Mouse (Mus musculus) CH12.LX (cell line): ENCODE data around the gene Taf15. TPM values are rescaled to one million over a fixed set of nuclear protein-coding genes. Genes with fewer than 3 reads are reported as not detected.
A peak's percentile ranks its signal among the peaks of the same experiment; 100 is the strongest.

Experiments used
- DNase-seq: peaks from one replicate; pipeline ENCODE4 v3.0.0-alpha.2; 2013; ENCODE audit errors: extremely low read depth
- H3K27ac ChIP-seq: 2 replicates; pipeline ENCODE4 v1.5.1; 2012; ENCODE audit warnings: low read depth, mild to moderate bottlenecking, control low read depth, moderate library complexity; ENCODE audit not compliant: insufficient read depth
- H3K27me3 ChIP-seq: replicated peaks from 2 replicates; pipeline ENCODE3; 2012; ENCODE audit warnings: inconsistent platforms
- H3K36me3 ChIP-seq, 2 experiments: replicated peaks in 1 of 2; 2 replicates each; pipeline versions ENCODE3 to v1.6.1; 2012; ENCODE audit warnings: inconsistent platforms in 1 of 2, low read length in 1 of 2, mild to moderate bottlenecking in 1 of 2, mixed read lengths in 1 of 2, moderate library complexity in 1 of 2; ENCODE audit not compliant: control insufficient read depth in 1 of 2, insufficient read depth in 1 of 2
- H3K4me1 ChIP-seq, 2 experiments: 2 replicates each; pipeline ENCODE4 v1.6.1; 2012; ENCODE audit warnings: inconsistent platforms in 1 of 2, moderate library complexity in 1 of 2; ENCODE audit not compliant: insufficient read depth in 2 of 2, control insufficient read depth in 1 of 2
- H3K4me2 ChIP-seq: 2 replicates; pipeline ENCODE4 v1.6.1; 2012; ENCODE audit warnings: low read depth, mild to moderate bottlenecking, control low read depth; ENCODE audit not compliant: poor library complexity, insufficient read depth, severe bottlenecking
- H3K4me3 ChIP-seq, 3 experiments: fragments of 150-350 bp in 1 of 3; sonication (generic) in 1 of 3; replicated peaks in 1 of 3; 2 replicates each; pipeline versions ENCODE3 to v1.5.1; 2011 to 2012; ENCODE audit warnings: low read depth in 2 of 3, low read length in 2 of 3, mild to moderate bottlenecking in 2 of 3, moderate library complexity in 2 of 3, control low read depth in 1 of 3, improper control_type of control experiment in 1 of 3, inconsistent platforms in 1 of 3, mixed read lengths in 1 of 3; ENCODE audit not compliant: poor library complexity in 1 of 3
- H3K79me2 ChIP-seq: replicated peaks from 2 replicates; pipeline ENCODE4 v1.6.1; 2012; ENCODE audit warnings: mild to moderate bottlenecking, moderate library complexity; ENCODE audit not compliant: control insufficient read depth, poor library complexity, insufficient read depth, severe bottlenecking; ENCODE audit errors: extremely low read depth
- H3K9ac ChIP-seq: 2 replicates; pipeline ENCODE4 v1.6.1; 2012; ENCODE audit warnings: low read depth, mild to moderate bottlenecking, control low read depth, moderate library complexity; ENCODE audit not compliant: insufficient read depth
- H3K9me3 ChIP-seq: replicated peaks from 2 replicates; pipeline ENCODE3; 2012; ENCODE audit warnings: low read length, inconsistent platforms, mixed read lengths
- EP300 ChIP-seq: IDR thresholded peaks from 2 replicates; pipeline ENCODE4 v1.6.1; 2011; ENCODE audit warnings: low read length, improper control_type of control experiment
- ETS1 ChIP-seq: conservative IDR thresholded peaks from 2 replicates; pipeline ENCODE4 v1.6.1; 2012; ENCODE audit warnings: low read depth, mild to moderate bottlenecking, inconsistent platforms, low read length, improper control_type of control experiment, moderate library complexity
- IRF4 ChIP-seq: IDR thresholded peaks from 2 replicates; pipeline ENCODE4 v1.6.1; 2014; ENCODE audit warnings: low read depth, mild to moderate bottlenecking, inconsistent platforms, low read length, improper control_type of control experiment
- JUN ChIP-seq: IDR thresholded peaks from 2 replicates; pipeline ENCODE4 v1.6.1; 2011; ENCODE audit warnings: low read depth, mild to moderate bottlenecking, low read length, improper control_type of control experiment, moderate library complexity; ENCODE audit not compliant: insufficient read depth
- KAT2A ChIP-seq: IDR thresholded peaks from 2 replicates; pipeline ENCODE4 v1.6.1; 2012; ENCODE audit warnings: low read length, improper control_type of control experiment, inconsistent platforms; ENCODE audit not compliant: insufficient replicate concordance
- MAFK ChIP-seq: IDR thresholded peaks from 2 replicates; pipeline ENCODE4 v1.6.1; 2011; ENCODE audit warnings: low read length, improper control_type of control experiment; ENCODE audit not compliant: insufficient replicate concordance
- MAX ChIP-seq: IDR thresholded peaks from 2 replicates; pipeline ENCODE4 v1.6.1; 2011; ENCODE audit warnings: low read length, improper control_type of control experiment
- MAZ ChIP-seq: IDR thresholded peaks from 2 replicates; pipeline ENCODE4 v1.6.1; 2012; ENCODE audit warnings: low read depth, mild to moderate bottlenecking, inconsistent platforms, low read length, improper control_type of control experiment, moderate library complexity
- MEF2A ChIP-seq: IDR thresholded peaks from 2 replicates; pipeline ENCODE4 v1.6.1; 2014; ENCODE audit warnings: low read depth, mild to moderate bottlenecking, inconsistent platforms, low read length, improper control_type of control experiment, borderline replicate concordance
- MYC ChIP-seq: IDR thresholded peaks from 2 replicates; pipeline ENCODE4 v1.6.1; 2011; ENCODE audit warnings: low read depth, mild to moderate bottlenecking, improper control_type of control experiment, low read length
- NELFE ChIP-seq: IDR thresholded peaks from 2 replicates; pipeline ENCODE4 v1.6.1; 2011; ENCODE audit warnings: low read depth, low read length, improper control_type of control experiment
- NRF1 ChIP-seq: IDR thresholded peaks from 2 replicates; pipeline ENCODE4 v1.6.1; 2014; ENCODE audit warnings: low read depth, mild to moderate bottlenecking, inconsistent platforms, low read length, improper control_type of control experiment, moderate library complexity
- POLR2A ChIP-seq: IDR thresholded peaks from 2 replicates; pipeline ENCODE4 v1.6.1; 2011; ENCODE audit warnings: low read depth, mild to moderate bottlenecking, improper control_type of control experiment, low read length
- RCOR1 ChIP-seq: conservative IDR thresholded peaks from 2 replicates; pipeline ENCODE4 v1.6.1; 2012; ENCODE audit warnings: low read depth, mild to moderate bottlenecking, inconsistent platforms, low read length, improper control_type of control experiment
- SIN3A ChIP-seq: IDR thresholded peaks from 2 replicates; pipeline ENCODE4 v1.6.1; 2012; ENCODE audit warnings: low read length, improper control_type of control experiment, inconsistent platforms
- SMC3 ChIP-seq: IDR thresholded peaks from 2 replicates; pipeline ENCODE4 v1.6.1; 2011; ENCODE audit warnings: low read depth, low read length, improper control_type of control experiment
- TCF12 ChIP-seq: IDR thresholded peaks from 2 replicates; pipeline ENCODE4 v1.6.1; 2014; ENCODE audit warnings: low read depth, mild to moderate bottlenecking, inconsistent platforms, low read length, improper control_type of control experiment
- USF1 ChIP-seq: IDR thresholded peaks from 2 replicates; pipeline ENCODE4 v1.6.1; 2014; ENCODE audit warnings: low read depth, mild to moderate bottlenecking, inconsistent platforms, low read length, improper control_type of control experiment
- USF2 ChIP-seq: conservative IDR thresholded peaks from 2 replicates; pipeline ENCODE4 v1.6.1; 2011; ENCODE audit warnings: low read depth, low read length, improper control_type of control experiment
- ZKSCAN1 ChIP-seq: IDR thresholded peaks from 2 replicates; pipeline ENCODE4 v1.6.1; 2012; ENCODE audit warnings: low read depth, inconsistent platforms, low read length, improper control_type of control experiment, borderline replicate concordance
- ZMIZ1 ChIP-seq: IDR thresholded peaks from 2 replicates; pipeline ENCODE4 v1.6.1; 2012; ENCODE audit warnings: low read depth, mild to moderate bottlenecking, inconsistent platforms, low read length, improper control_type of control experiment
- dilution Hi-C: fragments of 300-500 bp; cut with MboI; formaldehyde crosslinking; loops from 2 replicates; pipeline ENCODE4 v1.14.3; 2020; ENCODE audit warnings: low sequenced_read_pairs; ENCODE audit not compliant: extremely low pct_unique_long_range_greater_than_20kb, extremely low pct_ligation_motif_present
- in situ Hi-C: fragments of 300-500 bp; cut with MboI; formaldehyde crosslinking; loops from 3 replicates; pipeline ENCODE4 v1.14.3; 2019; ENCODE audit warnings: low sequenced_read_pairs, low pct_ligation_motif_present, low pct_unique_long_range_greater_than_20kb, mixed read lengths
- polyA plus RNA-seq: library from polyadenylated mRNA; unstranded; fragments of >175 nt; gene quantifications from 2 replicates; pipeline ENCODE4 v1.2.1, GENCODE M21; 2012; ENCODE audit warnings: low read depth; ENCODE audit not compliant: insufficient read length
- total RNA-seq, 2 experiments: library from RNA; depleted of rRNA; stranded (reverse); fragments of 300-350 nt in 1 of 2; fragments of >200 nt in 1 of 2; gene quantifications; 2 replicates each; pipeline ENCODE4 v1.2.3; 2012 to 2014

The Taf15 gene
- total and polyA plus RNA-seq, 3 experiments = 38.8 to 367 (median 69.8) TPM

- no peak for DNase-seq
- Histone ChIP-seq H3K9me3 (no peaks in the 10 kb centered on the region), H3K4me2 (peak overlapping the region; percentile 57), H3K4me1 (peaks cover 13 to 31% of the 10 kb centered on the region in 2 experiments), H3K79me2 (no peaks in the 10 kb centered on the region), H3K4me3 (no peak overlapping the region), H3K9ac (no peak overlapping the region), H3K27ac (no peak overlapping the region), H3K36me3 (no peaks in the 10 kb centered on the region), H3K27me3 (peaks cover 53% of the 10 kb centered on the region)
- TF ChIP-seq NELFE (no peak), NRF1 (no peak), MAZ (0 out of 2 replicates have a peak, but pooled peaks have one; percentile 32), EP300 (peak; percentile 52)
- in situ Hi-C loops (no loop called here), dilution Hi-C loops (no loop called here)
Observed at GRCm38 (mm10) chr11:83457912-83458601, 14.8 kb upstream of the Taf15 start.

GRCm38 (mm10) chr11:83461462-83462027, 11.3 kb upstream of the Taf15 start:
- no peak overlapping the region for H3K4me2 ChIP-seq
- H3K9me3 ChIP-seq = no peaks in the 10 kb centered on the region
- H3K9ac ChIP-seq = no peak overlapping the region
- dilution Hi-C loops = no loop called here
- H3K27ac ChIP-seq = no peak overlapping the region
- H3K4me1 ChIP-seq = peaks cover 11 to 35% of the 10 kb centered on the region in 2 experiments
- no peaks in the 10 kb centered on the region for H3K36me3 ChIP-seq
- no peaks in the 10 kb centered on the region for H3K79me2 ChIP-seq
- TF ChIP-seq IRF4 = no peak
- TF ChIP-seq SMC3 = no peak
- TF ChIP-seq MYC = no peak
- no peak for TF ChIP-seq ZMIZ1
- no peak for TF ChIP-seq TCF12
- TF ChIP-seq JUN = no peak
- TF ChIP-seq ETS1 = no peak
- no peak for TF ChIP-seq MAFK
- no peak for TF ChIP-seq POLR2A
- TF ChIP-seq KAT2A = no peak
- no peak for TF ChIP-seq MEF2A
- no peak for TF ChIP-seq ZKSCAN1
- no peak for TF ChIP-seq SIN3A
- TF ChIP-seq USF1 = no peak
- no peak for TF ChIP-seq MAX
- TF ChIP-seq USF2 = no peak
- TF ChIP-seq RCOR1 = no peak
- TF ChIP-seq, all 38 proteins: peak for 0
- in situ Hi-C loops = no loop called here
- no peak overlapping the region for H3K4me3 ChIP-seq
- peaks cover 73% of the 10 kb centered on the region for H3K27me3 ChIP-seq
- no peak for DNase-seq
